8 mouse cellular contexts compared by ENCODE assay signal in the genomic region with DNA sequence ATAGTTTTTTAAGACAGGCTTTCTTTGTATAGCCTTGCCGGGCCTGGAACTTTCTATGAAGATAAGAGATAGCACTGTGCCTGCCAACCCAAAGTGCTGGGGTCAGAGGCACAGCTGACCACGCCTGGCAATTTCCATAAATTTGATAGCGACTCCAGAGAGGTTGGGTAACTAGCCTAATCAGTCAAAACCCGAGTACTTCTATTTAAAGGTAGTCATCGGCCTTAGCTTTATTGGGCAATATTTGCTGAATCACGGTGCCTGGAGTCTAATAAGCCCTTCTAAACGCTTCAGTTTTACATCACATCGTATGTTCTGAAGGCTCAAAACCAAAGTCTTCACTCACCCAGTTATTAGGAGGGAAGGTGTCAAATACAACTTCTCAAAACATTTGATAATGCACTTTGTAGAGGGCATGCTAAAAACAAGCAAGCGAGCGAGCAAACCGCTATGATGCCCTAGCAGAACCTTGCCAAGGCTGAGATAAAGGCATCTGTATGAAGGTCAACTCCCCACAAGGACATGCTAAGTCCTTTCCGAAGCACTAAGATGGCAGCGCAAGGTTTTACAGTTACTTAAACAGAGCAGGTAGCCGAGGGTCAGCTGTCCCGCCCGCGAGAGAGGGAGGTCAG. TPM values are rescaled to one million over a fixed set of nuclear protein-coding genes. Genes with fewer than 3 reads are reported as not detected.
A peak's percentile ranks its signal among the peaks of the same experiment; 100 is the strongest.
DNase-seq lines count a peak whose midpoint lies in the region; ATAC-seq and TF ChIP-seq lines count a peak whose summit lies in the region.

No protein-coding gene starts in this region.

- H3K9me3 ChIP-seq in forebrain, embryonic 12.5 days = peaks cover 9% of the 10 kb centered on the region; the same call in 1 of the 2 replicates
- no peaks in the 10 kb centered on the region for H3K9me3 ChIP-seq in hindbrain, embryonic 14.5 days (ENCODE audit: control insufficient read depth, low read length)
- peaks cover 6% of the 10 kb centered on the region for H3K9me3 ChIP-seq in liver, postnatal 0 days (ENCODE audit: low read length)

- H3K4me2 ChIP-seq in forebrain, embryonic 12.5 days = peak overlapping the region; percentile 73
- H3K4me2 ChIP-seq in hindbrain, embryonic 14.5 days (replicated peaks) = peak overlapping the region; percentile 66
- H3K4me2 ChIP-seq in liver, postnatal 0 days (ENCODE audit: low read depth, low read length) = peak overlapping the region; percentile 79

- peak; percentile 78 for TF ChIP-seq EP300 in liver, postnatal 0 days (IDR thresholded peaks at IDR 0.05; ENCODE audit: low read depth)

- TF ChIP-seq CTCF in liver, postnatal 0 days (IDR thresholded peaks at IDR 0.05; ENCODE audit: low read depth) = no peak

- ATAC-seq in forebrain, embryonic 12.5 days (ENCODE audit: low FRiP score) = peak; percentile 6; the same call in 1 of the 2 replicates
- peak; percentile 57 for ATAC-seq in hindbrain, embryonic 14.5 days (ENCODE audit: low FRiP score)
- ATAC-seq in liver, postnatal 0 days = peak; percentile 58
- ATAC-seq in neutrophil, adult 5-6 weeks (ENCODE audit: extremely low read depth, insufficient number of reproducible peaks, low FRiP score, poor library complexity, severe bottlenecking) = peak; percentile 31; the same call in 1 of the 2 replicates

- H3K27me3 ChIP-seq in forebrain, embryonic 12.5 days = no peaks in the 10 kb centered on the region
- no peaks in the 10 kb centered on the region for H3K27me3 ChIP-seq in hindbrain, embryonic 14.5 days (ENCODE audit: control insufficient read depth, insufficient read depth, low read length)
- no peaks in the 10 kb centered on the region for H3K27me3 ChIP-seq in liver, postnatal 0 days (ENCODE audit: insufficient read depth, low read length)

- H3K36me3 ChIP-seq in forebrain, embryonic 12.5 days (replicated peaks) = peaks cover 10% of the 10 kb centered on the region; the same call in 1 of the 2 replicates
- H3K36me3 ChIP-seq in hindbrain, embryonic 14.5 days (replicated peaks; ENCODE audit: control insufficient read depth, insufficient read depth) = no peaks in the 10 kb centered on the region
- no peaks in the 10 kb centered on the region for H3K36me3 ChIP-seq in liver, postnatal 0 days (replicated peaks; ENCODE audit: insufficient read depth, low read length)

- peaks cover 20% of the 10 kb centered on the region for H3K4me1 ChIP-seq in forebrain, embryonic 12.5 days
- peaks cover 19% of the 10 kb centered on the region; the same call in 1 of the 2 replicates for H3K4me1 ChIP-seq in hindbrain, embryonic 14.5 days (replicated peaks; ENCODE audit: control insufficient read depth, insufficient read depth, low read length)
- peaks cover 34% of the 10 kb centered on the region for H3K4me1 ChIP-seq in liver, postnatal 0 days (ENCODE audit: insufficient read depth)

- peak overlapping the region; percentile 99 for H3K9ac ChIP-seq in forebrain, embryonic 12.5 days
- peak overlapping the region; percentile 99 for H3K9ac ChIP-seq in hindbrain, embryonic 14.5 days
- H3K9ac ChIP-seq in liver, postnatal 0 days (replicated peaks) = peak overlapping the region; percentile 91

- DNase-seq in adrenal gland, adult (ENCODE audit: inconsistent age in 2 of 2, low spot score in 1 of 2) = peak; percentile 72 to 97
- DNase-seq in adrenal gland, adult 18-20 months (ENCODE audit: low spot score in 2 of 2) = no peak
- peak; percentile 82 for DNase-seq in adrenal gland, adult 2 months
- DNase-seq in hindbrain, embryonic 14.5 days (ENCODE audit: low spot score) = no peak
- peak; percentile 61 for DNase-seq in liver, postnatal 0 days
- DNase-seq in layer of hippocampus, postnatal 10 days (ENCODE audit: low spot score in 2 of 2) = no peak

- H3K27ac ChIP-seq in forebrain, embryonic 12.5 days = peak overlapping the region; percentile 100
- peak overlapping the region; percentile 100 for H3K27ac ChIP-seq in hindbrain, embryonic 14.5 days
- H3K27ac ChIP-seq in liver, postnatal 0 days (ENCODE audit: low read depth) = peak overlapping the region; percentile 100

- H3K4me3 ChIP-seq in forebrain, embryonic 12.5 days (replicated peaks) = peak overlapping the region; percentile 88
- H3K4me3 ChIP-seq in hindbrain, embryonic 14.5 days (replicated peaks; ENCODE audit: low read length) = peak overlapping the region; percentile 89
- peak overlapping the region; percentile 79 for H3K4me3 ChIP-seq in liver, postnatal 0 days (ENCODE audit: low read depth, low read length)

- 9% methylated on average over 17 of the region's 17 CpGs for WGBS in forebrain, embryonic 12.5 days
- WGBS in hindbrain, embryonic 14.5 days = 6% methylated on average over 17 of the region's 17 CpGs
- under 1% methylated on average over 16 of the region's 17 CpGs for WGBS in liver, postnatal 0 days (ENCODE audit: insufficient replicate concordance)

RNA-seq across cellular contexts. Expression of gene Atf1, which starts 0.5 kb away (rescaled TPM):
- total RNA-seq in adrenal gland, adult 18-20 months (2021) = 10 to 100 TPM; 59.2 to 62.5 TPM
- 10 to 100 TPM; 51.9 to 88.4 TPM for total RNA-seq in adrenal gland, adult 2 months (2021)
- 43.6 and 61.8 TPM in 2 replicates for polyA plus RNA-seq in adrenal gland, adult 2 months (2012; rRNA removed)
- 34.3 TPM in 2 replicates for polyA plus RNA-seq in forebrain, embryonic 12.5 days (2016; fragmentation: Nextera tagmentation; extraction: Ambion mirVana)
- polyA plus RNA-seq in hindbrain, embryonic 14.5 days (2014; fragmentation: Nextera tagmentation; extraction: Ambion mirVana) = 12.2 and 13.2 TPM in 2 replicates
- polyA plus RNA-seq in liver, postnatal 0 days (2015; fragmentation: Nextera tagmentation; extraction: Ambion mirVana) = 23.5 and 24.4 TPM in 2 replicates
- total RNA-seq in neutrophil, adult 5-6 weeks (2017) = 81.8 and 86.3 TPM in 2 replicates
- total RNA-seq in layer of hippocampus, postnatal 10 days (2021) = 10 to 100 TPM; 15.5 to 17.2 TPM

RNA-seq across cellular contexts. Expression of gene Tmprss12, which starts 53.5 kb away (rescaled TPM):
- total RNA-seq in adrenal gland, adult 18-20 months (2021) = not detected
- not detected for total RNA-seq in adrenal gland, adult 2 months (2021)
- polyA plus RNA-seq in adrenal gland, adult 2 months (2012; rRNA removed) = not detected in 2 replicates
- polyA plus RNA-seq in forebrain, embryonic 12.5 days (2016; fragmentation: Nextera tagmentation; extraction: Ambion mirVana) = not detected in 2 replicates
- not detected in 2 replicates for polyA plus RNA-seq in hindbrain, embryonic 14.5 days (2014; fragmentation: Nextera tagmentation; extraction: Ambion mirVana)
- not detected in 2 replicates for polyA plus RNA-seq in liver, postnatal 0 days (2015; fragmentation: Nextera tagmentation; extraction: Ambion mirVana)
- not detected in 2 replicates for total RNA-seq in neutrophil, adult 5-6 weeks (2017)
- not detected for total RNA-seq in layer of hippocampus, postnatal 10 days (2021)

Comparison
In these comparisons a context has a peak if more than half of its experiments do, and no peak if none do; other contexts are left out.
1. DNase-seq: peak in adrenal gland, adult (2 of 2), adrenal gland, adult 2 months (single experiment) and liver, postnatal 0 days (single experiment); none in adrenal gland, adult 18-20 months (0 of 2), hindbrain, embryonic 14.5 days (single experiment) and layer of hippocampus, postnatal 10 days (0 of 2).
2. ATAC-seq: peak in every context shown above with its lines; median percentile 58 in liver, postnatal 0 days; 57 in hindbrain, embryonic 14.5 days; 31 in neutrophil, adult 5-6 weeks; 6 in forebrain, embryonic 12.5 days.
3. Peak in every context shown above with its lines, with median percentiles within 50 percentile points of each other: H3K27ac ChIP-seq, H3K4me2 ChIP-seq, H3K4me3 ChIP-seq and H3K9ac ChIP-seq.